Mouse (Mus musculus) hindbrain, postnatal 0 days (tissue): ENCODE data around the gene Vdac1. TPM values are rescaled to one million over a fixed set of nuclear protein-coding genes. Genes with fewer than 3 reads are reported as not detected.

Experiments used
- ATAC-seq: fragments of 200-750 bp; cut with Nextera tagmentation; 2 replicates; pipeline ENCODE4 v1.8.0; 2017; ENCODE audit warnings: mild to moderate bottlenecking, moderate TSS enrichment, moderate library complexity
- DNase-seq: peaks from one replicate; pipeline ENCODE4 v3.0.0-alpha.2; 2015; ENCODE audit warnings: low spot score
- H3K27ac ChIP-seq: fragments of 300-500 bp; sonication (generic); 2 replicates; pipeline ENCODE4 v1.5.1; 2014; ENCODE audit warnings: mild to moderate bottlenecking
- H3K27me3 ChIP-seq: fragments of 300-500 bp; sonication (generic); 2 replicates; pipeline ENCODE4 v1.6.1; 2014; ENCODE audit warnings: low read length, mixed read lengths; ENCODE audit not compliant: insufficient read depth
- H3K36me3 ChIP-seq: fragments of 300-500 bp; sonication (generic); 2 replicates; pipeline ENCODE4 v1.6.1; 2014; ENCODE audit warnings: low read length, mixed read lengths; ENCODE audit not compliant: insufficient read depth
- H3K4me1 ChIP-seq: fragments of 300-500 bp; sonication (generic); 2 replicates; pipeline ENCODE4 v1.6.1; 2014; ENCODE audit warnings: antibody characterized with exemption, low read length, mixed read lengths; ENCODE audit not compliant: insufficient read depth
- H3K4me2 ChIP-seq: fragments of 300-500 bp; sonication (generic); 2 replicates; pipeline ENCODE4 v1.6.1; 2014; ENCODE audit warnings: low read depth, mild to moderate bottlenecking, low read length, moderate library complexity, mixed read lengths
- H3K4me3 ChIP-seq: fragments of 300-500 bp; sonication (generic); 2 replicates; pipeline ENCODE4 v1.5.1; 2014; ENCODE audit warnings: low read length
- H3K9ac ChIP-seq: fragments of 300-500 bp; sonication (generic); replicated peaks from 2 replicates; pipeline ENCODE4 v1.6.1; 2014; ENCODE audit warnings: mild to moderate bottlenecking, low read length, moderate library complexity, mixed read lengths
- H3K9me3 ChIP-seq: fragments of 300-500 bp; sonication (generic); 2 replicates; pipeline ENCODE4 v1.6.1; 2016; ENCODE audit warnings: low read length, mixed read lengths
- CTCF ChIP-seq: IDR thresholded peaks from 2 replicates; pipeline ENCODE4 v1.5.1; 2016; ENCODE audit warnings: antibody characterized with exemption, control low read depth, low read depth
- WGBS: fragments of 180-500 bp; shearing (Covaris S2); extraction: QIAGEN DNeasy Blood & Tissue Kit; methylation state at CpG from one replicate; pipeline ENCODE4 v1.1.7; 2014; 5-methylcytosine and 5-hydroxymethylcytosine counted together
- polyA plus RNA-seq: library from polyadenylated mRNA; unstranded; fragments of >200 nt; fragmentation: Nextera tagmentation; extraction: Ambion mirVana; gene quantifications from 2 replicates; pipeline ENCODE4 v1.2.1, GENCODE M21; 2015
- total RNA-seq: library from RNA; depleted of rRNA; stranded (reverse); fragments of >200 nt; gene quantifications from 2 replicates; pipeline ENCODE4 v1.2.3, GENCODE M21; 2014

Gene Vdac1
- total and polyA plus RNA-seq, 2 experiments from 2014 or later, result 314 to 441 TPM

DNA sequence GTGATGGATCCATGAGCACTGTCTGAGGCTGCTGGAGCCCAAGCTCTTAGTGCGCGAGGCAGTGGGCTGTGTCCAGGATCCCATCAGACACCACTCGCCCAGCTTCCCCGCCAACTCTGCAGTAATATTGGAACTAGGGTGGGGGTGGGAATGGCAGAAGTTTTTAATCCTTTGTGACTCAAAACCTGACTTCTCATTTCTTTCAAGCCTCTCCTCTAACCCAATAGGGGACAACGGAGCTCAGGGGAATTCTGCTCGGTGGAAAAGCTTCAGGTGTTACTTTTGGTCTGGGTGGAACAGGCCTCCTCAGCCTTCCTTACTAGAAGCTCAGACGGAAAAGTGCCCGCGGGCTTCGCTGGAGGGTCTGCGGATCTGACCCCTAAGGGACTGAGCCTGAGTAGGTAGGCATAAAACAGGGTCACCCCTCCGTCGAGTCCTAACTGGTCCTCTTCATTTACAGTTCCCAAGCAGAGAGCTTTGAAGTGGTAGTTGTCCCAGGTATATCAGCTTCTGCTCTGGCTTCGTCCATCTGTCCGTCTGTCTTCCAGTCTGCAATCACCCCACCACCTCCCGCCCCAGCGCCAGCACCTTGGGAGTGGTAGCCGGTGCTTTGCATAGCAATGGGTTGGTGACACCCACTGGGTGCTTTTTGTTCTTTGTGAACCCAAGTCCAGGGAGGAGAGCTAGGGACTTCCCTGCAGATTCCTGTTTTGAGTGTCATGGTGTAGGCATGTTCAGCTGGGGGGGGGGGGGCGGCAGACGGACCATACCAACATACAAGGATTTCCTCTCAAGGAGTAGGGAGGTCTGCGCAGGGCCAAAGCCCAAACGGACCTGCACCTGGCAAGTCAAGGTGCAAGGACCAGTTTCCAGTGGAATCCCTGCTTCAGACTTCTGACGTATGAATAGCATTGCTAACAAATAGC, 36.0 kb upstream of the Vdac1 start:
- Histone ChIP-seq H3K27ac (no peak overlapping the region), H3K9ac (no peak overlapping the region), H3K9me3 (no peaks in the 10 kb centered on the region), H3K4me3 (no peak overlapping the region), H3K4me1 (no peaks in the 10 kb centered on the region), H3K36me3 (no peaks in the 10 kb centered on the region), H3K4me2 (no peak overlapping the region), H3K27me3 (no peaks in the 10 kb centered on the region)
- no peak for ATAC-seq
- DNase-seq, result no peak
- TF ChIP-seq CTCF, result no peak
- WGBS, result 63% methylated on average over 23 of the region's 23 CpGs

DNA sequence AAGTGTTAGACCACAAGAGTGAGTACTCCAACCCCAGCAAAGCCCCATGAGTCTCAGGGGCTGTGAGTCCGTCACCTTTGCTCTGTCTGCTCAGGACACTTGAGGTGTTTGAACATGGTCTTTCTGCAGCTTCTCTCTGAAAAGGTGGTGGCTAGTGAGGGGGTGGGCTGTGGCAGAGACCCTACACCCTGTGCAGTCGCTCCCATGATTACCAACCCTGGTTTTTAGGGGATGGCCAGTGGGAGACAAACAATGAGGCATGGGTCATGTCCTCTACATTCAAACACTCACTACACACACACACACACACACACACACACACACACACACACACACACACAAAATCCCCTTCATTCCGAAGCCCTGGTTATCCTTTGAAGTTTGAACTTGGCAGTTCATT, 33.3 kb upstream of the Vdac1 start:
- H3K27me3 ChIP-seq, result no peaks in the 10 kb centered on the region
- no peak overlapping the region for H3K4me3 ChIP-seq
- H3K27ac ChIP-seq, result no peak overlapping the region
- H3K4me2 ChIP-seq, result no peak overlapping the region
- no peak for DNase-seq
- WGBS, result 59% methylated on average over 3 of the region's 3 CpGs
- ATAC-seq, result no peak
- H3K9me3 ChIP-seq, result no peaks in the 10 kb centered on the region
- TF ChIP-seq CTCF, result no peak
- no peak overlapping the region for H3K9ac ChIP-seq
- H3K4me1 ChIP-seq, result no peaks in the 10 kb centered on the region
- no peaks in the 10 kb centered on the region for H3K36me3 ChIP-seq

DNA sequence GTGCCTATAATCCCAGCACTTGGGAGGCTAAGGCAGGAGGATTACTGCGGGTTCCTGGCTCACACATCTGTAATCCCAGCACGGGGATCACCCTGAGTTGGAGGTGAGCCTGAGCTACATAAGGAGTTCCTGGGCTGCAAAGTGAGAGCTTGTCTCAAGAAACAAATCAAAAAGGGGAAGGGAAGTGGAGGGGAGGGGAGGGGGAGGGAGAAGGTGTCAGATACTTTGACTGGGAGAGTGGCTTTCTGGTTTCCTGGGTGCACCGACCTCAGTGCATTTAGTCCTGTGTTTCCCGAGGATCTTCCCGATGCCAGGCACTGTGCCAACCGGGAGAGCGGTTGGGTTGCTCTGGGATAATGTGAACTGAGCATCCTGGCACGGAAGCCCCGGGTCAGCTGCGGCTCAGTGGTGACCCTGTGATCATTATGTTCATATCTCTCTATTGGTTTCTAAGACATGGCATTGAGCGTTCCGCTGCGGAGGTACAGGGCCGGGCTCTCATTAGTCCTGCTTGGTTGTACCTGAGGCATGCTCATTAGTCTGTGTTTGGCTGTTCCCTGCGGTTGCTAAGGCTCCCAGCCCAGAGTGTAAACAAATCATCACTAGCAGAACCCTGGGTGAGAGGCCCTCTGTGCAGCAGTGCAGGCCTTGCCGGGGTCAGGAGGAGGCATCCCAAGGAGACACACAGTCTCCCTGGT, 28.1 kb upstream of the Vdac1 start:
- no peak overlapping the region for H3K4me2 ChIP-seq

DNA sequence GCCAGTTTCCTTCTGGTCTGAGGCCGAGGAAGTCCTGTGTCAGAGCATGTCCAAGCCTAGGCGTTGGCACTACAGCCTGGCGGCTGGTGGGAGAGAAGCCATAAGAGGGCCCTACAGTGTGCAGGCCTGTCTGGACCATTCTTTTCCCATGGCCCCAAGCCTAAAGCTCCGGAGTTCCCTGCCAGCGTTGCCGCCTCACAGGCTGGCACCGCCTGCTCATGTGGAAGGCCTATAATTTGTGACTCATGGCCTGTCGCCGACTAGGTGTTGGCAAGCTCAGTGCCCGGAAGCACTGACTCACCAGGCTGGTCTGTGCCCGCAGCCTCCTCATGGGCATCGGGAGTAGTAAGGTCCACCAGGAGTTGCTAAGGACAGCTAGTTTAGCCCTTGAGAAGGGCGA, 27.0 kb upstream of the Vdac1 start:
- Histone ChIP-seq H3K9me3 (no peaks in the 10 kb centered on the region), H3K27ac (peak overlapping the region; percentile 58; the same call in 1 of the 2 replicates), H3K4me2 (no peak overlapping the region), H3K9ac (no peak overlapping the region), H3K4me3 (no peak overlapping the region), H3K27me3 (no peaks in the 10 kb centered on the region), H3K36me3 (no peaks in the 10 kb centered on the region), H3K4me1 (peaks cover 12% of the 10 kb centered on the region; the same call in 1 of the 2 replicates)
- WGBS, result 59% methylated on average over 13 of the region's 13 CpGs
- ATAC-seq, result peak; percentile 94
- peak; percentile 84 for DNase-seq
- 0 out of 2 replicates have a peak, but pooled peaks have one; percentile 8 for TF ChIP-seq CTCF

More for the DNA sequence above, 28.1 kb upstream of the Vdac1 start:
- H3K4me3 ChIP-seq, result no peak overlapping the region
- H3K9ac ChIP-seq, result no peak overlapping the region
- 0 out of 2 replicates have a peak, but pooled peaks cover 12% of the 10 kb centered on the region for H3K4me1 ChIP-seq
- H3K36me3 ChIP-seq, result no peaks in the 10 kb centered on the region
- H3K27me3 ChIP-seq, result no peaks in the 10 kb centered on the region
- DNase-seq (peak; percentile 59), ATAC-seq (peak; percentile 71)
- no peak for TF ChIP-seq CTCF
- WGBS, result 19% methylated on average over 16 of the region's 16 CpGs
- no peaks in the 10 kb centered on the region for H3K9me3 ChIP-seq
- peak overlapping the region; percentile 58 for H3K27ac ChIP-seq

DNA sequence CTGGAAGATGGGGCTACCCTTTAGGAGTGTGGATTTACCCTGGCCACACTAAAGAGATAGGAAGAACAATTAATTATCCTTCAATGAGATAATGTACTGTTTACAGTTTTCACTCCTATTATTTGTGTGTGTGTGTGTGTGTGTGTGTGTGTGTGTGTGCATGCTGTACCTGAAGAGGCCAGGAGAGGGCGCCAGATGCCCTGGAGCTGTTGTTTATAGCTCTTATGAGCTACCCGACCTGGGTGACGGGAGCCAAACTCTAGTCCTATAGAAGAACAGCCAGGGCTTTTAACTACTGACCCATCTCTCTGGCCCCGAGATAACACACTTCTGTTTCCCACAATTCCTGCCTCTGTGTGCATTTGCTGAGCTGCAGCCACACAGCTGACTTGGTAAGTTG, 25.4 kb upstream of the Vdac1 start:
- TF ChIP-seq CTCF, result peak; percentile 36
- Histone ChIP-seq H3K36me3 (no peaks in the 10 kb centered on the region), H3K27me3 (no peaks in the 10 kb centered on the region), H3K9ac (no peak overlapping the region), H3K4me2 (no peak overlapping the region), H3K27ac (no peak overlapping the region), H3K9me3 (no peaks in the 10 kb centered on the region), H3K4me1 (peaks cover 12% of the 10 kb centered on the region; the same call in 1 of the 2 replicates), H3K4me3 (no peak overlapping the region)
- ATAC-seq (no peak), DNase-seq (no peak)
- 83% methylated on average over 4 of the region's 4 CpGs for WGBS

- H3K36me3 ChIP-seq, result no peaks in the 10 kb centered on the region
- no peak overlapping the region for H3K4me3 ChIP-seq
- H3K4me2 ChIP-seq, result no peak overlapping the region
- peaks cover 12% of the 10 kb centered on the region; the same call in 1 of the 2 replicates for H3K4me1 ChIP-seq
- ATAC-seq (no peak), DNase-seq (no peak)
- no peaks in the 10 kb centered on the region for H3K27me3 ChIP-seq
- no peaks in the 10 kb centered on the region for H3K9me3 ChIP-seq
- no peak for TF ChIP-seq CTCF
- H3K9ac ChIP-seq, result no peak overlapping the region
- no peak overlapping the region for H3K27ac ChIP-seq
- 66% methylated on average over 7 of the region's 7 CpGs for WGBS
These were observed 24.7 kb upstream of the Vdac1 start for GRCm38 (mm10) chr11:52335924-52336323.
